In genomic region chr4:86480891-86481290, GRCm38 (mm10) we compare ENCODE assay signal across 14 mouse cellular contexts.
DNase-seq lines count a peak whose midpoint lies in the region; ATAC-seq and TF ChIP-seq lines count a peak whose summit lies in the region.
"Had no signal": no experiment of that assay in that cellular context is flagged by ENCODE, and none has a peak within 500 bp of the region (broad histone marks: within the 10 kb centered on the region; RNA-seq: fewer than 3 reads in every experiment).

No protein-coding gene starts in this region.

- no peak overlapping the region for H3K9ac ChIP-seq in kidney, postnatal 0 days (ENCODE audit: low read depth, low read length)
- no peak overlapping the region for H3K9ac ChIP-seq in kidney, embryonic 16.5 days (replicated peaks; ENCODE audit: low read length)
- no peak overlapping the region for H3K9ac ChIP-seq in midbrain, embryonic 11.5 days (ENCODE audit: low read length)
- no peak overlapping the region for H3K9ac ChIP-seq in midbrain, embryonic 16.5 days (ENCODE audit: low read depth, low read length)
- H3K9ac ChIP-seq: forebrain, embryonic 15.5 days; limb, embryonic 12.5 days had no signal

- no peaks in the 10 kb centered on the region for H3K27me3 ChIP-seq in kidney, postnatal 0 days (ENCODE audit: insufficient read depth, low read length)
- H3K27me3 ChIP-seq in kidney, embryonic 16.5 days (ENCODE audit: insufficient read depth, low read length): no peaks in the 10 kb centered on the region
- H3K27me3 ChIP-seq in midbrain, embryonic 11.5 days (ENCODE audit: control insufficient read depth, insufficient read depth, low read length): no peaks in the 10 kb centered on the region
- no peaks in the 10 kb centered on the region for H3K27me3 ChIP-seq in midbrain, embryonic 16.5 days (ENCODE audit: control insufficient read depth, insufficient read depth, low read depth, low read length)
- H3K27me3 ChIP-seq: forebrain, embryonic 15.5 days; limb, embryonic 12.5 days had no signal

- no peaks in the 10 kb centered on the region for H3K36me3 ChIP-seq in kidney, postnatal 0 days (ENCODE audit: insufficient read depth, low read length)
- no peaks in the 10 kb centered on the region for H3K36me3 ChIP-seq in kidney, embryonic 16.5 days (ENCODE audit: insufficient read depth, low read length)
- H3K36me3 ChIP-seq in midbrain, embryonic 11.5 days (ENCODE audit: control insufficient read depth, insufficient read depth, low read length): no peaks in the 10 kb centered on the region
- H3K36me3 ChIP-seq in midbrain, embryonic 16.5 days (ENCODE audit: control insufficient read depth, insufficient read depth, low read length): no peaks in the 10 kb centered on the region
- H3K36me3 ChIP-seq: forebrain, embryonic 15.5 days; hindbrain, embryonic 10.5 days; limb, embryonic 12.5 days had no signal

- DNase-seq in embryo, embryonic 10 days (ENCODE audit: low spot score): peak; percentile 22
- no peak for DNase-seq in embryo, embryonic 9.5 days (ENCODE audit: extremely low spot score)
- no peak for DNase-seq in kidney, postnatal 0 days (ENCODE audit: low spot score)
- DNase-seq in midbrain, embryonic 11.5 days (ENCODE audit: low spot score, missing footprints): peak; percentile 59
- peak; percentile 32 to 48 for DNase-seq in right cerebral cortex, postnatal 10 days (ENCODE audit: low spot score in 2 of 2)
- DNase-seq in B cell, adult 2 months: no peak
- DNase-seq: kidney, postnatal 25 days had no signal

- H3K27ac ChIP-seq in kidney, postnatal 0 days: no peak overlapping the region
- H3K27ac ChIP-seq in kidney, embryonic 16.5 days (ENCODE audit: low read length): no peak overlapping the region
- no peak overlapping the region for H3K27ac ChIP-seq in midbrain, embryonic 11.5 days (ENCODE audit: low read depth, low read length)
- H3K27ac ChIP-seq in midbrain, embryonic 16.5 days (ENCODE audit: low read length): no peak overlapping the region
- H3K27ac ChIP-seq: forebrain, embryonic 15.5 days; hindbrain, embryonic 10.5 days; limb, embryonic 12.5 days; macrophage had no signal

- no peaks in the 10 kb centered on the region for H3K9me3 ChIP-seq in kidney, postnatal 0 days (replicated peaks; ENCODE audit: low read length)
- H3K9me3 ChIP-seq in kidney, embryonic 16.5 days (ENCODE audit: low read length): no peaks in the 10 kb centered on the region
- no peaks in the 10 kb centered on the region for H3K9me3 ChIP-seq in midbrain, embryonic 11.5 days (ENCODE audit: control insufficient read depth, low read length)
- H3K9me3 ChIP-seq in midbrain, embryonic 16.5 days (replicated peaks; ENCODE audit: control insufficient read depth, low read length, poor library complexity, severe bottlenecking): no peaks in the 10 kb centered on the region
- H3K9me3 ChIP-seq: forebrain, embryonic 15.5 days; hindbrain, embryonic 10.5 days; limb, embryonic 12.5 days had no signal

- no peak for ATAC-seq in kidney, postnatal 0 days (replicated peaks; ENCODE audit: low FRiP score, low read depth)
- no peak for ATAC-seq in kidney, embryonic 16.5 days (ENCODE audit: low FRiP score, low TSS enrichment)
- ATAC-seq in midbrain, embryonic 11.5 days (ENCODE audit: low FRiP score): no peak
- ATAC-seq in midbrain, embryonic 16.5 days: no peak
- ATAC-seq: forebrain, embryonic 15.5 days had no signal

- WGBS in kidney, postnatal 0 days: 86% methylated on average over 3 of the region's 3 CpGs
- 62% methylated on average over 3 of the region's 3 CpGs for WGBS in kidney, embryonic 16.5 days
- 86% methylated on average over 3 of the region's 3 CpGs for WGBS in midbrain, embryonic 11.5 days
- WGBS in midbrain, embryonic 16.5 days: 72% methylated on average over 3 of the region's 3 CpGs

- peak; percentile 63 for TF ChIP-seq CTCF in kidney, postnatal 0 days (IDR thresholded peaks at IDR 0.05; ENCODE audit: low read depth)

- H3K4me2 ChIP-seq in kidney, postnatal 0 days (ENCODE audit: low read length): no peak overlapping the region
- H3K4me2 ChIP-seq in kidney, embryonic 16.5 days (replicated peaks; ENCODE audit: low read depth, low read length): no peak overlapping the region
- H3K4me2 ChIP-seq in midbrain, embryonic 11.5 days: no peak overlapping the region
- H3K4me2 ChIP-seq in midbrain, embryonic 16.5 days (ENCODE audit: low read length): no peak overlapping the region
- H3K4me2 ChIP-seq: forebrain, embryonic 15.5 days; limb, embryonic 12.5 days had no signal

- no peak overlapping the region for H3K4me3 ChIP-seq in kidney, postnatal 0 days (replicated peaks; ENCODE audit: low read depth, low read length)
- H3K4me3 ChIP-seq in kidney, embryonic 16.5 days (ENCODE audit: low read length): no peak overlapping the region
- H3K4me3 ChIP-seq in midbrain, embryonic 11.5 days (ENCODE audit: low read depth, low read length): no peak overlapping the region
- no peak overlapping the region for H3K4me3 ChIP-seq in midbrain, embryonic 16.5 days (ENCODE audit: low read depth, low read length)
- H3K4me3 ChIP-seq: forebrain, embryonic 15.5 days; hindbrain, embryonic 10.5 days; limb, embryonic 12.5 days; myocyte had no signal

- H3K4me1 ChIP-seq in kidney, postnatal 0 days (replicated peaks; ENCODE audit: insufficient read depth, low read length): no peaks in the 10 kb centered on the region
- H3K4me1 ChIP-seq in kidney, embryonic 16.5 days (ENCODE audit: insufficient read depth, low read length): no peaks in the 10 kb centered on the region
- H3K4me1 ChIP-seq in midbrain, embryonic 11.5 days (ENCODE audit: control insufficient read depth, insufficient read depth, low read length): no peaks in the 10 kb centered on the region
- no peaks in the 10 kb centered on the region for H3K4me1 ChIP-seq in midbrain, embryonic 16.5 days (ENCODE audit: control insufficient read depth, insufficient read depth, low read length)
- H3K4me1 ChIP-seq: forebrain, embryonic 15.5 days; hindbrain, embryonic 10.5 days had no signal

Comparison
In these comparisons a context has a peak if more than half of its experiments do, and no peak if none do; other contexts are left out.
1. DNase-seq: peak in embryo, embryonic 10 days (single experiment), midbrain, embryonic 11.5 days (single experiment) and right cerebral cortex, postnatal 10 days (2 of 2); none in embryo, embryonic 9.5 days (single experiment), kidney, postnatal 0 days (single experiment) and B cell, adult 2 months (0 of 2).